Mouse (Mus musculus): ENCODE data around the gene Prpsap1.
"Not testable (repeated sequence)": the region's sequence is repeated elsewhere in the genome, so short reads cannot be mapped to it uniquely, and the experiment has no call there.

Gene Prpsap1

GRCm38 (mm10) chr11:116488693-116489375, 5.2 kb downstream of the Prpsap1 start:
- no peak for DNase-seq (ENCODE audit: extremely low spot score, low read depth, low spot score)

DNA sequence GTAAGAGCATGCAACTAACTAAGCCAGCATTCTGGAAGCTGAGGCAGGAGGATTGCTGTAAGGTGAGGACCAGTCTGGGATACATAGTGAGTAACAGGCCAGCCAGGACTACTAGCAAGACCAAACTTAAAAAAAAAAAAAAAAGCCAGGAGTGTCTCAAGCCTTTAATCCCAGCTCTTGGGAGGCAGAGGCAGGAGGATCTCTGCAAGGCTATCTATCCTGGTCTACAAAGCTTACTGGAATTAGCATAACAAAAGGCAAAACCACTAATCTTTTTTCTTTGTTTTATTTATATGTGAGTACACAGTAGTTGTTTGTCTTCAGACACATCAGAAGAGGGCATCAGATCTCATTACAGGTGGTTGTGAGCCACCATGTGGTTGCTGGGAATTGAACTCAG, 5.8 kb downstream of the Prpsap1 start:
- no peak for DNase-seq (ENCODE audit: extremely low spot score, low read depth, low spot score)

- DNase-seq (ENCODE audit: extremely low spot score, low read depth, low spot score), result no peak
Observed at GRCm38 (mm10) chr11:116484261-116484660, 9.7 kb downstream of the Prpsap1 start.

GRCm38 (mm10) chr11:116481776-116482175, 12.2 kb downstream of the Prpsap1 start:
- DNase-seq (ENCODE audit: extremely low spot score, low read depth, low spot score), result no peak

- no peak for DNase-seq (ENCODE audit: extremely low spot score, low read depth, low spot score)
Observed at GRCm38 (mm10) chr11:116480975-116481374, 13.0 kb downstream of the Prpsap1 start.

DNA sequence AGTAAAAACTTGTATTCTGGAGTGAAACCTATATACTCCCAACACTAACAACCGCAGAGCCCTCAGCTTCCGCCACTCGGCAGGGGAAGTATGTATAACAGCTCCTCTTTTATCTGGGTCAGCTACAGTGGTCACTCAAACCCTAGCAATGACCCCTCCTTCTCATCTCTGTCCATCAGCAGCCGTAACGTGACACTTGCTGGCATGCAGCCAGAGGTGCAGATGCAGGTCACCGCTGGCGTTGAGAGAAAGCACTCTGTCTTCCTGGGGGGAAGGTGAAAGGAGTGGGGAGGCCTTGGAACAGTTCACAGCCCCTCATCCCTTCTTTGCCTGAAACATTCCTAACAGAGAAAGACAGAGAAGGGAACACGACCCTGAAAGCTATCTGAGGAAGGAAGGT, 14.2 kb downstream of the Prpsap1 start:
- no peak for DNase-seq (ENCODE audit: extremely low spot score, low read depth, low spot score)

- no peak for DNase-seq (ENCODE audit: extremely low spot score, low read depth, low spot score)
Observed at GRCm38 (mm10) chr11:116478978-116479377, 15.0 kb downstream of the Prpsap1 start.

DNA sequence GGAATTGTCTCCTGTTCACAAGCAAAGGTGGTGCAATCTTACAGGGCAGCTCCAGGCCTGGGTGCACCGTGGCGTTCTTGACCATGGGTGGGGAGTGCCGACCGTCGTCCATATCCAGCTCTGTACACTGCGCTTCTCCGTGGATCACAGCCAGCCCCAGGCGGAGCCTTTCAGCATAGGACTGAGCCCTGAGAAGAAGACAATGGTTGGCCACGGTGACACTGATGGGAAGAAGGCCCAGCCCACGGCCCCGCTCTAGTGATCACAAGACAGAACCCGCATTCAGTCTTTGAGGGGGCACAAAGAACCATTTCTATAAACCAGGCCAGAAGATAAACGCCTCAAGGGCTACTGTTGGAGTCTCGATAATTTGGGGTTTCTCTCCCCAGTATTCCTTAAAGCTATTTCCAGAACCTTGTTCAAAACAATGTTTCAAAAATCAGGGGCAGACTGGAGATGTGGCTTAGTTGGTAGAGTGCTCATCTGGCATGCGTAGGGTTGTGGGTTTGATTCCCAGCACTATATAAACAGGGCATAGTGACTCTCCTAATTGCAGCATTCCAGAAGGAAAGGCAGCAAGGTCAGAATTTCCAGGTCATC, 16.7 kb downstream of the Prpsap1 start:
- DNase-seq (ENCODE audit: extremely low spot score, low read depth, low spot score), result no peak

DNA sequence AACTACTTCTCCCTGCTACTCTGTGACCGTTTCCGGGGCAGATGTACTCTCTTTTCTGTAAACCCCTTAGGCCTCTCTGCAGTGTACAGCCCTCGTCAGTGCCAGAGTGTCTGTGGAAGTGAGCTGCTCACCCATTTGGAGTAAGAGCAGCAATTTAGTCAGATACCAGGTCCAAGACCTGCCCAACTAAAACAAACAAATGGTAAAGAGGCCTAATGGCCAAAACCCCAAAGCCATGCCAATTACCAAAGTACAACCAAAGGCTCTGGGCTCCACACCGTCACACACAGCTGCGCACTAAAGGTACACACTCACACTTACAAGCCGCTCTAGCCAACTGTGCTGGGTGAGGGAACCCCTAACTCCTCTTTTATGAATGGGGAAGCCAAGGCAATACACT, 17.3 kb downstream of the Prpsap1 start:
- no peak for DNase-seq (ENCODE audit: extremely low spot score, low read depth, low spot score)

- no peak for DNase-seq (ENCODE audit: extremely low spot score, low read depth, low spot score)
Observed at GRCm38 (mm10) chr11:116476041-116476440, 18.0 kb downstream of the Prpsap1 start.

- no peak for DNase-seq (ENCODE audit: extremely low spot score, low read depth, low spot score)
Observed at GRCm38 (mm10) chr11:116472275-116472674, 21.7 kb downstream of the Prpsap1 start.

DNA sequence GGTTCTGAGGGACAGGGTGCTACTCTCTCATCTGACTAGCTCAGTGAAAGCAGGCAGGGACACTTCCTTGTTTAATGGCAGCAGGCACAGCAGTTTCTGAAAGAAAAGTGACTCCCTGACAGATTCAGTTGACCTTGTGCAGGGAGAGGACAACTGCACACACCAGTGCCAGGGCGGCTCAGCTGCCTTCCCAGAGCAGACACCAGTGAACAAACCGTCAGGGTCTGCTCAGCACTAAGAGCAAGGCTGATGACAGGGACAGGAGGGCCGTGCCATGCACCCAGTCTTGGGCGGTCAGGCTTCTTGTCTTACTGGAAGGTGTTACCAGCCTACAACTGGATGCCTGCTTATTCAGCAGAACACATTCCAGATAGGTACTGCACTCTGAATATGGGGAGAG, 23.1 kb downstream of the Prpsap1 start:
- DNase-seq (ENCODE audit: extremely low spot score, low read depth, low spot score), result no peak

DNA sequence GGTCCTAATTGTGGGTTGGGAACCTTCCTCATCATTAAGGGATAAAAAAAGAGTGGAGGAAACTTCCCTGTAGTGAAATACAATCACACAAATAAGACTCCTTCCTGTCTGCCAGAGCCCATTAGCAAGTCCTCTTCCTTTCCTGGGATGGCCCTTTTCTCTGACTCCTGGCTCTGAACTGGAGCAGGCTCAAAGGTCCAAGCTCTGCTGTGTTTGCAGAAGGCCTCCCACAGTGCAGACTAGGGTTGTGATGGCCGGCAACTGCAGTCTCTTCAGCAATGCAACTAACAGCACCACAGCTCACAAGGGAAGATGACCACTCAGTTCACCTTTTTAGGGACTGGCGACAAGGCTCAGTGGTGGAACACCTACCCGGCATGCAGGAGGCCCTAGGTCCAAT, 23.8 kb downstream of the Prpsap1 start:
- DNase-seq (ENCODE audit: extremely low spot score, low read depth, low spot score), result no peak

- DNase-seq (ENCODE audit: extremely low spot score, low read depth, low spot score), result not testable (repeated sequence)
Observed at GRCm38 (mm10) chr11:116468338-116468737, 25.7 kb downstream of the Prpsap1 start.

- DNase-seq (ENCODE audit: extremely low spot score, low read depth, low spot score), result no peak
Observed at GRCm38 (mm10) chr11:116466141-116466540, 27.9 kb downstream of the Prpsap1 start, which contains the start of gene Qrich2. Gene Qrich2 (minus strand): TSS chr11:116466241.

GRCm38 (mm10) chr11:116463833-116464232, 30.2 kb downstream of the Prpsap1 start:
- peak; percentile 64 for DNase-seq (ENCODE audit: extremely low spot score, low read depth, low spot score)

- DNase-seq (ENCODE audit: extremely low spot score, low read depth, low spot score), result no peak
Observed at GRCm38 (mm10) chr11:116463338-116463737, 30.7 kb downstream of the Prpsap1 start.

DNA sequence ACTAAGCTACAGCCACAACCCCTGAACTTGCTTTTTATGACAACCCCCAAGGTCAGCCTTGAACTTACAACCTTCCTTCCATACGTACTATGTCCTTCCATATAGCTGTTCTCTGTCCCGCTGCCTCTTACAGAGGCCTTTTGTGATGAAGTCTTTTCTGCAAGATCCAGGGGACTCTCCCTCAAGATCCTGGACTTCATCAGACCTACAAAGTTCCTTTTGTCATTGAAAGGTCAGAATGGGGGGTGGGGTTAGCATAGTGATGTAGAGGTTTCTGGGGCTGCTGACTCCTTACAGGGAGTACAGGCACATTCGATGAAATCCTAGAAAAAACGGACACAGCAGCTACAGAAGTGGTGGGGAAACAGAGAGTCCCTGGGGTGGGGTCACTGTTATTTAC, 34.2 kb downstream of the Prpsap1 start:
- no peak for DNase-seq (ENCODE audit: extremely low spot score, low read depth, low spot score)

- no peak for DNase-seq (ENCODE audit: extremely low spot score, low read depth, low spot score)
Observed at GRCm38 (mm10) chr11:116456234-116456633, 37.8 kb downstream of the Prpsap1 start.

DNA sequence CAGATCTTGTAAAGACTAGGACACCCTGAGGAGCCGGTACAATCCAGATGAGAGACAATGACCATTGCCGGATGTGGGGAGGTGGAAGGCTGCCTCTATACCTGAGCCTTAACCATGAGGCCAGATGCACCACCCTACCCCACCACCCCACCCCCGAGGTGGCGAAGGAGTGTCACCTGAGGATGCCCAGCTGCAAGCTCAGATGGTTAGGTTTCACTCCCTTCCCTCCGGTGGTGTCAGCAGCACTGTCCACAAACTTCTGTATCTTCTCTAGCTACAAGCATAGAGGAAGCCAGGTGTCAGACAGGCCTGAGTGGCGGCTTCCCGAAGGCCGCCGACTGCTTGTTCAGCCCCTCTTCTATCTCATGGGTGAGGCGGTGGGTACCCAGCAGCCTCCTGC, 40.1 kb downstream of the Prpsap1 start:
- DNase-seq (ENCODE audit: extremely low spot score, low read depth, low spot score), result no peak

GRCm38 (mm10) chr11:116449341-116449740, 44.7 kb downstream of the Prpsap1 start:
- DNase-seq (ENCODE audit: extremely low spot score, low read depth, low spot score), result no peak

DNA sequence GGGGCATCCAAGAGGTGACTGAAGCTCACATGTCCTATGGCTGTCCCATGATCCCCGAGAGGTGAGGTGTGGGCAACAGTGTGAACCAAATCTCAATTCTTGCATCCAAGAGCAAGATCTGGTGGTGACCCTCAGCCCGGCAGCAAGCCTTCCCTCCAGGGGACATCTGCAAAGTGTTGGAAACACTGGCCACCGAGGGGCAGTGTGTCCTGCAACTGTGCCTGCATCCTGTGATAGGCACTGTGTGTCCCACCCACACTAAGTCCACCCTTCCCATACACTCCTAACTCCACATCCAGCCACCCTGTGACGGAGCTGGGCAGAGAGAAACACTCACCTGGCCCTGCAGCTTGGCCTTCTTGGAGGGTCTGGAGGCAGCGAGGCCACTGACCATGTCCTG, 46.2 kb downstream of the Prpsap1 start:
- DNase-seq (ENCODE audit: extremely low spot score, low read depth, low spot score), result no peak

All from hindlimb bud, embryonic 11.5 days (tissue).